Comparison of ENCODE assay signal across 23 mouse cellular contexts in genomic region chr11:107060941-107061340, GRCm38 (mm10).
"Had no signal": no experiment of that assay in that cellular context is flagged by ENCODE, and none has a peak within 500 bp of the region (broad histone marks: within the 10 kb centered on the region; RNA-seq: fewer than 3 reads in every experiment).

No protein-coding gene starts in this region.

- H3K4me3 ChIP-seq: kidney, embryonic 15.5 days; limb, embryonic 12.5 days; limb, embryonic 15.5 days; midbrain, embryonic 12.5 days; midbrain, embryonic 15.5 days; neural tube, embryonic 12.5 days; neural tube, embryonic 15.5 days had no signal

- H3K27ac ChIP-seq: kidney, embryonic 15.5 days; limb, embryonic 12.5 days; limb, embryonic 15.5 days; liver, embryonic 14.5 days; macrophage; midbrain, embryonic 12.5 days; midbrain, embryonic 15.5 days; neural tube, embryonic 12.5 days; neural tube, embryonic 15.5 days; stomach, postnatal 0 days had no signal

- DNase-seq: kidney, adult 11 months; kidney, adult 8-10 months; kidney, postnatal 10 days; kidney, postnatal 36 days; left cerebral cortex, postnatal 4 days; liver, postnatal 0 days; lung, embryonic 14.5 days; right cerebral cortex, adult 18-20 months; right cerebral cortex, postnatal 14 days; right cerebral cortex, postnatal 4 days; thymus, adult 2 months; thymus, postnatal 14 days; thymus, postnatal 4 days had no signal
